Mouse (Mus musculus) neural tube, embryonic 15.5 days (tissue): Measurements from ENCODE around the gene Aldh1a3. TPM values are rescaled to one million over a fixed set of nuclear protein-coding genes. Genes with fewer than 3 reads are reported as not detected.

Experiments used
- ATAC-seq: fragments of 200-750 bp; cut with Nextera tagmentation; 2 replicates; pipeline ENCODE4 v1.8.0; 2017; ENCODE audit warnings: mild to moderate bottlenecking, moderate TSS enrichment, moderate library complexity; ENCODE audit not compliant: low FRiP score
- H3K27ac ChIP-seq: fragments of 300-500 bp; sonication (generic); replicated peaks from 2 replicates; pipeline ENCODE4 v1.5.1; 2015; ENCODE audit warnings: mild to moderate bottlenecking, inconsistent platforms
- H3K27me3 ChIP-seq: fragments of 300-500 bp; sonication (generic); replicated peaks from 2 replicates; pipeline ENCODE4 v1.6.1; 2015; ENCODE audit warnings: inconsistent platforms
- H3K36me3 ChIP-seq: fragments of 300-500 bp; sonication (generic); 2 replicates; pipeline ENCODE4 v1.6.1; 2015; ENCODE audit warnings: inconsistent platforms
- H3K4me1 ChIP-seq: fragments of 300-500 bp; sonication (generic); 2 replicates; pipeline ENCODE4 v1.6.1; 2015; ENCODE audit warnings: inconsistent platforms
- H3K4me2 ChIP-seq: fragments of 300-500 bp; sonication (generic); 2 replicates; pipeline ENCODE4 v1.6.1; 2015; ENCODE audit warnings: inconsistent platforms, mild to moderate bottlenecking, moderate library complexity
- H3K4me3 ChIP-seq: fragments of 300-500 bp; sonication (generic); replicated peaks from 2 replicates; pipeline ENCODE4 v1.5.1; 2015; ENCODE audit warnings: mild to moderate bottlenecking, inconsistent platforms
- H3K9ac ChIP-seq: fragments of 300-500 bp; sonication (generic); replicated peaks from 2 replicates; pipeline ENCODE4 v1.6.1; 2015; ENCODE audit warnings: mild to moderate bottlenecking, inconsistent platforms
- H3K9me3 ChIP-seq: fragments of 300-500 bp; sonication (generic); replicated peaks from 2 replicates; pipeline ENCODE4 v1.6.1; 2016; ENCODE audit warnings: inconsistent platforms
- WGBS: fragments of 180-500 bp; shearing (Covaris S2); methylation state at CpG from one replicate; pipeline ENCODE4 v1.1.7; 2015; ENCODE audit warnings: mixed read lengths; 5-methylcytosine and 5-hydroxymethylcytosine counted together
- polyA plus RNA-seq: library from polyadenylated mRNA; unstranded; fragments of >200 nt; fragmentation: Nextera tagmentation; extraction: Ambion mirVana; gene quantifications from 2 replicates; pipeline ENCODE4 v1.2.1, GENCODE M21; 2015

Aldh1a3 gene
- 3.5 and 3.6 TPM in 2 replicates for polyA plus RNA-seq

GRCm38 (mm10) chr7:66427437-66428161 lies at the start of gene Aldh1a3:
TSS of gene Aldh1a3 (minus strand) at chr7:66427517.
- Histone ChIP-seq H3K4me2 (peak within 1 kb of the TSS; percentile 92), H3K4me1 (peaks cover 15% of the 10 kb centered on the region), H3K27me3 (peaks cover 65% of the 10 kb centered on the region), H3K9ac (peak within 1 kb of the TSS; percentile 38), H3K27ac (no peak within 1 kb of the TSS), H3K36me3 (no peaks in the 10 kb centered on the region), H3K4me3 (peak within 1 kb of the TSS; percentile 44), H3K9me3 (no peaks in the 10 kb centered on the region)
- ATAC-seq = peak; percentile 79; the same call in 1 of the 2 replicates
- WGBS = under 1% methylated on average over 50 of the region's 56 CpGs

- H3K27me3 ChIP-seq = no peaks in the 10 kb centered on the region
- H3K27ac ChIP-seq = no peak overlapping the region
- no peaks in the 10 kb centered on the region for H3K36me3 ChIP-seq
- 79% methylated on average over 8 of the region's 8 CpGs for WGBS
- no peak overlapping the region for H3K4me3 ChIP-seq
- no peak overlapping the region for H3K4me2 ChIP-seq
- H3K4me1 ChIP-seq = peaks cover 3% of the 10 kb centered on the region; the same call in 1 of the 2 replicates
- no peak for ATAC-seq
- no peak overlapping the region for H3K9ac ChIP-seq
- H3K9me3 ChIP-seq = no peaks in the 10 kb centered on the region
Observed at GRCm38 (mm10) chr7:66476289-66476688, 49.0 kb upstream of the Aldh1a3 start.

GRCm38 (mm10) chr7:66471641-66472216 lies 44.4 kb upstream of the Aldh1a3 start:
- peaks cover 3% of the 10 kb centered on the region; the same call in 1 of the 2 replicates for H3K4me1 ChIP-seq
- H3K27ac ChIP-seq = no peak overlapping the region
- no peaks in the 10 kb centered on the region for H3K36me3 ChIP-seq
- no peaks in the 10 kb centered on the region for H3K27me3 ChIP-seq
- H3K4me2 ChIP-seq = no peak overlapping the region
- no peaks in the 10 kb centered on the region for H3K9me3 ChIP-seq
- WGBS = 42% methylated on average over 12 of the region's 12 CpGs
- H3K4me3 ChIP-seq = no peak overlapping the region
- H3K9ac ChIP-seq = no peak overlapping the region
- no peak for ATAC-seq

- no peak overlapping the region for H3K4me3 ChIP-seq
- 46% methylated on average over 14 of the region's 14 CpGs for WGBS
- H3K4me2 ChIP-seq = peak overlapping the region; percentile 9
- no peaks in the 10 kb centered on the region for H3K36me3 ChIP-seq
- no peak for ATAC-seq
- peaks cover under 1% of the 10 kb centered on the region; the same call in 1 of the 2 replicates for H3K4me1 ChIP-seq
- no peak overlapping the region for H3K9ac ChIP-seq
- H3K27ac ChIP-seq = no peak overlapping the region
- H3K9me3 ChIP-seq = 0 out of 2 replicates have a peak, but pooled peaks cover 3% of the 10 kb centered on the region
- H3K27me3 ChIP-seq = no peaks in the 10 kb centered on the region
Observed at GRCm38 (mm10) chr7:66466641-66467040, 39.3 kb upstream of the Aldh1a3 start.

GRCm38 (mm10) chr7:66465241-66465640 lies 37.9 kb upstream of the Aldh1a3 start:
- no peaks in the 10 kb centered on the region for H3K27me3 ChIP-seq
- no peak overlapping the region for H3K9ac ChIP-seq
- 72% methylated on average over 5 of the region's 5 CpGs for WGBS
- H3K9me3 ChIP-seq = 0 out of 2 replicates have a peak, but pooled peaks cover 3% of the 10 kb centered on the region
- no peaks in the 10 kb centered on the region for H3K4me1 ChIP-seq
- H3K27ac ChIP-seq = no peak overlapping the region
- no peaks in the 10 kb centered on the region for H3K36me3 ChIP-seq
- no peak for ATAC-seq
- H3K4me2 ChIP-seq = no peak overlapping the region
- no peak overlapping the region for H3K4me3 ChIP-seq

GRCm38 (mm10) chr7:66463081-66463480 lies 35.8 kb upstream of the Aldh1a3 start:
- ATAC-seq = no peak
- no peak overlapping the region for H3K4me2 ChIP-seq
- no peak overlapping the region for H3K9ac ChIP-seq
- H3K27me3 ChIP-seq = 0 out of 2 replicates have a peak, but pooled peaks cover 4% of the 10 kb centered on the region
- no peaks in the 10 kb centered on the region for H3K36me3 ChIP-seq
- WGBS = 94% methylated on average over 1 of the region's 1 CpGs
- H3K27ac ChIP-seq = no peak overlapping the region
- H3K4me1 ChIP-seq = no peaks in the 10 kb centered on the region
- no peak overlapping the region for H3K4me3 ChIP-seq
- 0 out of 2 replicates have a peak, but pooled peaks cover 3% of the 10 kb centered on the region for H3K9me3 ChIP-seq

- Histone ChIP-seq H3K4me3 (no peak overlapping the region), H3K36me3 (no peaks in the 10 kb centered on the region), H3K4me2 (no peak overlapping the region), H3K27me3 (0 out of 2 replicates have a peak, but pooled peaks cover 7% of the 10 kb centered on the region), H3K4me1 (peaks cover 11% of the 10 kb centered on the region), H3K9me3 (no peaks in the 10 kb centered on the region), H3K9ac (no peak overlapping the region), H3K27ac (no peak overlapping the region)
- ATAC-seq = no peak
- 74% methylated on average over 12 of the region's 12 CpGs for WGBS
Observed at GRCm38 (mm10) chr7:66451622-66452295, 24.4 kb upstream of the Aldh1a3 start.

GRCm38 (mm10) chr7:66449971-66450752 lies 22.8 kb upstream of the Aldh1a3 start:
- Histone ChIP-seq H3K9me3 (no peaks in the 10 kb centered on the region), H3K4me3 (peak overlapping the region; percentile 25), H3K4me2 (peak overlapping the region; percentile 55), H3K27me3 (0 out of 2 replicates have a peak, but pooled peaks cover 7% of the 10 kb centered on the region), H3K4me1 (peaks cover 11% of the 10 kb centered on the region), H3K9ac (no peak overlapping the region), H3K36me3 (no peaks in the 10 kb centered on the region), H3K27ac (no peak overlapping the region)
- 3% methylated on average over 15 of the region's 16 CpGs for WGBS
- no peak for ATAC-seq

- no peaks in the 10 kb centered on the region for H3K9me3 ChIP-seq
- no peak overlapping the region for H3K4me2 ChIP-seq
- no peak overlapping the region for H3K27ac ChIP-seq
- H3K36me3 ChIP-seq = no peaks in the 10 kb centered on the region
- WGBS = 78% methylated on average over 15 of the region's 15 CpGs
- no peak overlapping the region for H3K4me3 ChIP-seq
- no peak overlapping the region for H3K9ac ChIP-seq
- H3K4me1 ChIP-seq = peaks cover 15% of the 10 kb centered on the region
- ATAC-seq = no peak
- H3K27me3 ChIP-seq = 0 out of 2 replicates have a peak, but pooled peaks cover 7% of the 10 kb centered on the region
Observed at GRCm38 (mm10) chr7:66448786-66449540, 21.6 kb upstream of the Aldh1a3 start.

GRCm38 (mm10) chr7:66448304-66448703 lies 21.0 kb upstream of the Aldh1a3 start:
- no peak for ATAC-seq
- H3K4me2 ChIP-seq = no peak overlapping the region
- no peaks in the 10 kb centered on the region for H3K36me3 ChIP-seq
- no peak overlapping the region for H3K9ac ChIP-seq
- peaks cover 15% of the 10 kb centered on the region for H3K4me1 ChIP-seq
- no peaks in the 10 kb centered on the region for H3K9me3 ChIP-seq
- H3K4me3 ChIP-seq = no peak overlapping the region
- no peak overlapping the region for H3K27ac ChIP-seq
- H3K27me3 ChIP-seq = 0 out of 2 replicates have a peak, but pooled peaks cover 7% of the 10 kb centered on the region
- WGBS = 47% methylated on average over 10 of the region's 10 CpGs
